Mouse (Mus musculus) G1E (cell line): Measurements from ENCODE around the gene Adam11. TPM values are rescaled to one million over a fixed set of nuclear protein-coding genes. Genes with fewer than 3 reads are reported as not detected.

Experiments used
- ATAC-seq: 2 replicates; pipeline ENCODE4 v1.8.0; 2016; ENCODE audit warnings: mild to moderate bottlenecking; ENCODE audit not compliant: insufficient number of reproducible peaks, poor library complexity, low FRiP score, severe bottlenecking; ENCODE audit errors: extremely low read depth
- DNase-seq: peaks from one replicate; pipeline ENCODE4 v3.0.0; 2012; ENCODE audit warnings: low spot score
- H3K27me3 ChIP-seq: 2 replicates; pipeline ENCODE4 v1.6.1; 2012; ENCODE audit warnings: mild to moderate bottlenecking, low read length, inconsistent platforms; ENCODE audit not compliant: insufficient read depth
- H3K36me3 ChIP-seq: replicated peaks from 2 replicates; pipeline ENCODE3; 2012; ENCODE audit warnings: mild to moderate bottlenecking, inconsistent platforms
- H3K4me1 ChIP-seq: 2 replicates; pipeline ENCODE4 v1.6.1; 2012; ENCODE audit warnings: low read depth, low read length, inconsistent platforms, mixed read lengths; ENCODE audit not compliant: insufficient read depth
- H3K4me3 ChIP-seq: 2 replicates; pipeline ENCODE4 v1.5.1; 2012; ENCODE audit warnings: low read depth, mild to moderate bottlenecking, inconsistent platforms, low read length, moderate library complexity, mixed read lengths
- H3K9me3 ChIP-seq: replicated peaks from 2 replicates; pipeline ENCODE4 v1.6.1; 2012; ENCODE audit warnings: inconsistent platforms
- CTCF ChIP-seq: IDR thresholded peaks from 2 replicates; pipeline ENCODE4 v1.5.1; 2012; ENCODE audit warnings: low read depth, low read length, inconsistent platforms, mixed read lengths
- GATA1 ChIP-seq: IDR thresholded peaks from 2 replicates; pipeline ENCODE4 v1.6.1; 2012; ENCODE audit warnings: borderline replicate concordance, low read length, inconsistent platforms, mixed read lengths
- GATA2 ChIP-seq: IDR thresholded peaks from 2 replicates; pipeline ENCODE4 v1.6.1; 2012; ENCODE audit warnings: low read depth, low read length, inconsistent platforms, borderline replicate concordance
- POLR2AphosphoS5 ChIP-seq: IDR thresholded peaks from 2 replicates; pipeline ENCODE4 v1.6.1; 2012; ENCODE audit warnings: low read depth, low read length, inconsistent platforms; ENCODE audit not compliant: insufficient replicate concordance
- TAL1 ChIP-seq: conservative IDR thresholded peaks from 2 replicates; pipeline ENCODE4 v1.6.1; 2012; ENCODE audit warnings: low read depth, low read length, inconsistent platforms, mixed read lengths
- polyA plus RNA-seq: library from polyadenylated mRNA; stranded (reverse); fragments of >175 nt; gene quantifications from 2 replicates; pipeline ENCODE4 v1.2.3, GENCODE M21; 2012
- total RNA-seq, 2 experiments: library from RNA; stranded (forward) in 1 of 2; stranded (reverse) in 1 of 2; fragments of 200-1000 nt in 1 of 2; fragments of >200 nt in 1 of 2; fragmentation: Nextera tagmentation in 1 of 2; gene quantifications; 2 replicates each; pipeline ENCODE4 v1.2.3; 2014 to 2017

Gene Adam11
- total and polyA plus RNA-seq, 3 experiments: 0.22 TPM; not detected in 2

DNA sequence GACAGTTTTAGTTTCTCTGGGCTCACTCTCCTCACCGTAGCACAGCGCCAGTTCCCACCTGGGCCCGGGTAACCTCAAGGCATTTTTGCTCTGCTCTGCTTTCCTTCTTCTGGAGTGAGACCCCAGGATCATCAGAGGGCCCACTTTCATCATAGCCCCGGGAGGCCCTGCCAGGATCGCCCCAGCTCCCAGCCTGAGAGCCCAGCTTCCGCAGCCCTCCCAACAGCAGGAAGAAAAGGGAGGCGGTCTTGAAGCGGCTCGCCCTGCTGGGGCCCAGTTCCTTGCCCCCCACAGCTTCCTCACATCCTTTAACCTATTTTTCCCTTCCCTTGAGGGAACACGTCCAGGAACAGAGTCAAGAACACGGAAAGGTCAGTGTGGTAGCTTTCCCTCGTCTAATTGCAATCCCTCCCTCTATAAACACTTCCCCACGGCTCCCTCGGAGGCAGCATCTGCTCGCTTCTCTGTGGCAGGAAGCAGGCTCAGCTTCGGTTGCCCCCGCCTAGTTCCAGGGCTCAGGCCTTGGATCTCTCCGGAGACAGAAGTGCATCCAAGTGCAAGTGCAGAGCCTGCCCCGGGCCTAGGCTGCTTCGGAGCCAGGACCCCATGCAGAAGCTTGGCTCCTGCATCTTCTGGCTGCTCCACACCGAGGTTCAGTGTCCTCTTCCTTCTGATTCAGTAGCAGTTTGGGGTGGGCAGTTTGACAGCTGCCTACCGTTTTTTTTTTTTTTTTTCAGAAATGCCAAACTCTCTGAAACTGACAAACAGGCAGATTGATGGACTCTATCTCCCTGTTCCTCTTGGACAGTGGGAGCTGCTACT is 19.9 kb upstream of the Adam11 start:
- no peak for TF ChIP-seq GATA1
- no peak for TF ChIP-seq CTCF
- no peak for TF ChIP-seq TAL1
- TF ChIP-seq POLR2AphosphoS5: no peak
- no peak for TF ChIP-seq GATA2
- no peak for DNase-seq
- Histone ChIP-seq H3K4me3 (no peak overlapping the region), H3K36me3 (no peaks in the 10 kb centered on the region), H3K4me1 (no peaks in the 10 kb centered on the region), H3K9me3 (no peaks in the 10 kb centered on the region), H3K27me3 (peaks cover 40% of the 10 kb centered on the region)
- no peak for ATAC-seq

DNA sequence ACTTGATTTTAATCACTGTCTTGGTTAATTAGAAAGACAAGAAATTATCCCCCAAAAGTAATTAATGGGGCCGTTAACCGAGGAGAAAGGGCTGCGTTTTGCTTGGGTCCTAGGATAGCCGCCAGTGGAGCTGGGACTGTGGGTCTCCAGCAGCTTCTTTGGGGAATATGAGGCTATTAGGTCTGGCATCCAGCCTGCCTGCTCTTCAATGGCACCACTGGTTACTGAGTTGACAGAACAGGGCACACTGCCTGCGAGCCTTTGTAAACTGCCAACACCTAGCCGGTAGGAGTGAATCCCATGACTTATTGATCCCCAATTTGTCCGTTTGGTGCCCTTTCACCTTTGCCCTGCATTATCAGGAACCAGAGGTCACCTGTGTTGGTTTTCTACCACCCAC is 19.2 kb upstream of the Adam11 start:
- Histone ChIP-seq H3K27me3 (peaks cover 36% of the 10 kb centered on the region), H3K4me3 (no peak overlapping the region), H3K36me3 (no peaks in the 10 kb centered on the region), H3K9me3 (no peaks in the 10 kb centered on the region), H3K4me1 (no peaks in the 10 kb centered on the region)
- DNase-seq (no peak), ATAC-seq (no peak)
- no peak for TF ChIP-seq GATA1
- no peak for TF ChIP-seq TAL1
- no peak for TF ChIP-seq GATA2
- TF ChIP-seq POLR2AphosphoS5: no peak
- TF ChIP-seq CTCF: no peak

DNA sequence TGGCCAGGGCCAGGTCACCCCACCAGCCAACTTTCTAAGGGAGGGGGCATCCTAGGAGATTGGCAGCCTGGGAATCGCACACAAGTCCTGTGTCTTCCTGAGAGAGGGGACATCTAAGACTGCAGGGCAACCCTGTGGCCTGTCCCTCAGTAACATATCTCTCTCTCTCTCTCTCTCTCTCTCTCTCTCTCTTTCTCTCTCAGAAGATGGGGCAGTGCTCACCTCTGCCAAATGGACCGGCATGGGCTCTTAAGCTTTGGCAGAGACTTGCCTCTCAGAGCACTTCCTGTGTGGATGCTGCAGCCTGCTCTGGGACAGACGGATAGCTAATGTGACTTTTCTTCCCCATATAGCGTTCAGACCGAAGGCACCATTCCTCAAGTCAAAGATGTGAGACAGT is 18.4 kb upstream of the Adam11 start:
- TF ChIP-seq POLR2AphosphoS5 (no peak), CTCF (no peak), GATA2 (no peak), GATA1 (no peak), TAL1 (no peak)
- no peaks in the 10 kb centered on the region for H3K4me1 ChIP-seq
- H3K27me3 ChIP-seq: peaks cover 32% of the 10 kb centered on the region
- H3K9me3 ChIP-seq: no peaks in the 10 kb centered on the region
- ATAC-seq: no peak
- H3K36me3 ChIP-seq: no peaks in the 10 kb centered on the region
- H3K4me3 ChIP-seq: no peak overlapping the region
- no peak for DNase-seq

DNA sequence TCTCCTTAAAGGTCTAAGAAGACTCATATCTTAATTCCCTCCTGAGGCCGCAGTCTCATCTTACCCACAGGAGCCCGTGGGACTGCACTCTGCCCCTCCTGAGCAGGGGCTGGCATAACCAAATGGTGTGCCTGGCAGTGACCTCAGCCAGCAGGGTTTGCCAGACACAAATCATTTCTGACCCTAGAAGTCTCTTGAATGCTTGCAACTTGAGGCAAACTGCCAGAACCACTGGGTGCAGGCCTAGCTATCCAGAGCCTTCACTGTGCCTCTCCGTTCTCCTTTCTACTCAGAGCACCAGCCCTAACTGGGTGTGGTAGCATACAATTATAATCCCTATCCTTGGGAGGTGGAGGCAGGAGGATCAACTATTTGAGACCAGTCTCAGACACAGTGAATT is 16.5 kb upstream of the Adam11 start:
- ATAC-seq (no peak), DNase-seq (no peak)
- TF ChIP-seq TAL1 (no peak), GATA2 (no peak), POLR2AphosphoS5 (no peak), CTCF (no peak), GATA1 (no peak)
- peaks cover 21% of the 10 kb centered on the region for H3K27me3 ChIP-seq
- H3K4me3 ChIP-seq: no peak overlapping the region
- H3K9me3 ChIP-seq: no peaks in the 10 kb centered on the region
- no peaks in the 10 kb centered on the region for H3K36me3 ChIP-seq
- no peaks in the 10 kb centered on the region for H3K4me1 ChIP-seq

DNA sequence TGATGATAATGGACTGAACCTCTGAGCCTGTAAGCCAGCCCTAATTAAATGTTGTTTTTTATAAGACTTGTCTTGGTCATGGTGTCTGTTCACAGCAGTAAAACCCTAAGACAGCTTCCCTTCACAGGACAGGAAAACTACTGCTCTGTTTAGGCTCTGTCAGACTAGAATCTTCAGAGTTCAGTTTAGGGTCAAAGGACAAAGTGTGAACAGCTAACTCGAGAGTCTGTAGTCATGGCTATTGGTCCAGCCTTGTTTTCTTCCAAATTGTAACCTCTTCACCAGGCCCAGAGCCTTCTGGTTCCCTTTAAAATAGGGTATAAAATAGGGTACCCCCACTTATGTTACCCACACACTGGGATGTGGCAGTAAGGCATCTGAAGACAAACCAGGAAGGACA is 13.4 kb upstream of the Adam11 start:
- ATAC-seq (no peak), DNase-seq (no peak)
- H3K4me1 ChIP-seq: no peaks in the 10 kb centered on the region
- no peak overlapping the region for H3K4me3 ChIP-seq
- TF ChIP-seq POLR2AphosphoS5 (no peak), CTCF (no peak), GATA2 (no peak), TAL1 (no peak), GATA1 (no peak)
- no peaks in the 10 kb centered on the region for H3K9me3 ChIP-seq
- peaks cover 24% of the 10 kb centered on the region for H3K27me3 ChIP-seq
- no peaks in the 10 kb centered on the region for H3K36me3 ChIP-seq

DNA sequence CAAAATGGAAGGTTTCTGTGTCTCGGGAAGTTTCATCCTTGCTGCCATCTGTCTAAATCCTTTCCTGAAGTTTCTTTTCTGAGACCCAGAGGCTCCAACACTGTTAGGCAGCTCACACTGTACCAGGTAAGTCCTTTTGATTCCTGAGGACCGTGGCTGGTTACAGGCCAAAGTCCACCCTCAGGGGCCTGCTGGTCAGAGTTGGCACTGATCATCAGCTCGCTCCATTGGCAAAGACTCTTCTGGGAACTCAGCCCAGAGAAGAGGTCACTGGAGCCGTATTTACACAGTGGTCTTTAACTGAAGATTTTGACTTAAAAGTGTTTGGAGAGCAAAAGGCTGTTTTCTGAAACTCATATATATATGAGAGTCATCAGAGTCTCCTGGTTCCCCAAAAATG is 12.9 kb upstream of the Adam11 start:
- Histone ChIP-seq H3K4me3 (no peak overlapping the region), H3K9me3 (no peaks in the 10 kb centered on the region), H3K4me1 (no peaks in the 10 kb centered on the region), H3K36me3 (no peaks in the 10 kb centered on the region), H3K27me3 (peaks cover 25% of the 10 kb centered on the region)
- ATAC-seq (no peak), DNase-seq (no peak)
- no peak for TF ChIP-seq TAL1
- no peak for TF ChIP-seq GATA2
- no peak for TF ChIP-seq POLR2AphosphoS5
- TF ChIP-seq GATA1: no peak
- no peak for TF ChIP-seq CTCF

DNA sequence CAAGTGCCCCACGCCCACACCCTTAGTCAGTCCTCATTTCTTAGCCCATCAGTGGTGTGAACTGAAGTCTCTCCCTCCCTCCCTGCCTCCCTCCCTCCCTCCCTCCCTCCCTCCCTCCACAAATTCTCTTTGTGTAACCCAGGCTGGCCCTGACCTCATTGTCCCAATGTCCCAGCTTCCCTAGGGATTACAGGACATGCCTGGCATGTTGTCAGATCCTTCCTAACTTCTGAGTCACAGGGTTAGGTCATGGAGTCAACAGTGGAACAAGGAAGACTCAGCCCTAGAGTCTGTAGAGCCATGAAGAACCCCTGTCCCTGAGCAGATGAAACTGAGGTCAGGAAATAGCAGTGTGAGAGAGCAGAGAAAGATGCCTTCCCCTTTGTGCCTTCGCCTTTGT is 11.5 kb upstream of the Adam11 start:
- TF ChIP-seq TAL1: no peak
- no peak for TF ChIP-seq POLR2AphosphoS5
- TF ChIP-seq GATA1: no peak
- TF ChIP-seq CTCF: no peak
- TF ChIP-seq GATA2: no peak
- peaks cover 26% of the 10 kb centered on the region for H3K27me3 ChIP-seq
- ATAC-seq (no peak), DNase-seq (no peak)
- H3K9me3 ChIP-seq: no peaks in the 10 kb centered on the region
- H3K4me1 ChIP-seq: no peaks in the 10 kb centered on the region
- no peaks in the 10 kb centered on the region for H3K36me3 ChIP-seq
- H3K4me3 ChIP-seq: no peak overlapping the region
